Mouse (Mus musculus) midbrain, embryonic 16.5 days (tissue): ENCODE results near the gene Arg1. TPM values are rescaled to one million over a fixed set of nuclear protein-coding genes. Genes with fewer than 3 reads are reported as not detected.

ENCODE experiments used
- ATAC-seq: fragments of 200-750 bp; cut with Nextera tagmentation; 2 replicates; pipeline ENCODE4 v1.8.0; 2017; ENCODE audit warnings: moderate TSS enrichment
- H3K27ac ChIP-seq: fragments of 300-500 bp; sonication (generic); 2 replicates; pipeline ENCODE4 v1.5.1; 2014; ENCODE audit warnings: mild to moderate bottlenecking, low read length, mixed read lengths
- H3K27me3 ChIP-seq: fragments of 300-500 bp; sonication (generic); 2 replicates; pipeline ENCODE4 v1.6.1; 2014; ENCODE audit warnings: low read depth, low read length, mixed read lengths; ENCODE audit not compliant: control insufficient read depth, insufficient read depth
- H3K36me3 ChIP-seq: fragments of 300-500 bp; sonication (generic); 2 replicates; pipeline ENCODE4 v1.6.1; 2014; ENCODE audit warnings: mild to moderate bottlenecking, low read length, moderate library complexity, mixed read lengths; ENCODE audit not compliant: control insufficient read depth, insufficient read depth
- H3K4me1 ChIP-seq: fragments of 300-500 bp; sonication (generic); 2 replicates; pipeline ENCODE4 v1.6.1; 2014; ENCODE audit warnings: mild to moderate bottlenecking, low read length, mixed read lengths; ENCODE audit not compliant: control insufficient read depth, insufficient read depth
- H3K4me2 ChIP-seq: fragments of 300-500 bp; sonication (generic); 2 replicates; pipeline ENCODE4 v1.6.1; 2014; ENCODE audit warnings: mild to moderate bottlenecking, low read length, mixed read lengths
- H3K4me3 ChIP-seq: fragments of 300-500 bp; sonication (generic); 2 replicates; pipeline ENCODE4 v1.5.1; 2014; ENCODE audit warnings: low read depth, mild to moderate bottlenecking, low read length, moderate library complexity, mixed read lengths
- H3K9ac ChIP-seq: fragments of 300-500 bp; sonication (generic); 2 replicates; pipeline ENCODE4 v1.6.1; 2014; ENCODE audit warnings: low read depth, low read length, mixed read lengths
- H3K9me3 ChIP-seq: fragments of 300-500 bp; sonication (generic); replicated peaks from 2 replicates; pipeline ENCODE4 v1.6.1; 2014; ENCODE audit warnings: mild to moderate bottlenecking, low read length, mixed read lengths; ENCODE audit not compliant: control insufficient read depth, poor library complexity, severe bottlenecking
- WGBS: fragments of 180-500 bp; shearing (Covaris S2); extraction: QIAGEN DNeasy Blood & Tissue Kit; methylation state at CpG from one replicate; pipeline ENCODE4 v1.1.7; 2014; 5-methylcytosine and 5-hydroxymethylcytosine counted together
- polyA plus RNA-seq: library from polyadenylated mRNA; unstranded; fragments of >200 nt; fragmentation: Nextera tagmentation; extraction: Ambion mirVana; gene quantifications from 2 replicates; pipeline ENCODE4 v1.2.1, GENCODE M21; 2015

Gene Arg1
- polyA plus RNA-seq, 1 experiment from 2014 or later, result 1.8 TPM

- Histone ChIP-seq H3K9ac (no peak overlapping the region), H3K4me2 (0 out of 2 replicates have a peak overlapping the region, but pooled peaks have one; percentile 6), H3K36me3 (no peaks in the 10 kb centered on the region), H3K27ac (no peak overlapping the region), H3K4me3 (no peak overlapping the region), H3K27me3 (no peaks in the 10 kb centered on the region), H3K4me1 (no peaks in the 10 kb centered on the region; the same call in 1 of the 2 replicates), H3K9me3 (no peaks in the 10 kb centered on the region)
- no peak for ATAC-seq
- WGBS, result 77% methylated on average over 15 of the region's 15 CpGs
These were observed 31.2 kb upstream of the Arg1 start for GRCm38 (mm10) chr10:24958280-24959042.

- Histone ChIP-seq H3K27ac (no peak overlapping the region), H3K4me1 (no peaks in the 10 kb centered on the region), H3K4me3 (no peak overlapping the region), H3K36me3 (no peaks in the 10 kb centered on the region), H3K9me3 (no peaks in the 10 kb centered on the region), H3K9ac (no peak overlapping the region), H3K27me3 (no peaks in the 10 kb centered on the region), H3K4me2 (no peak overlapping the region)
- no peak for ATAC-seq
- WGBS, result 89% methylated on average over 6 of the region's 6 CpGs
These were observed 26.6 kb upstream of the Arg1 start for GRCm38 (mm10) chr10:24953876-24954275.

- Histone ChIP-seq H3K36me3 (no peaks in the 10 kb centered on the region), H3K27ac (no peak overlapping the region), H3K4me1 (no peaks in the 10 kb centered on the region), H3K9ac (no peak overlapping the region), H3K4me3 (no peak overlapping the region), H3K27me3 (no peaks in the 10 kb centered on the region), H3K9me3 (no peaks in the 10 kb centered on the region), H3K4me2 (no peak overlapping the region)
- no peak for ATAC-seq
- WGBS, result 75% methylated on average over 7 of the region's 7 CpGs
These were observed 25.3 kb upstream of the Arg1 start for GRCm38 (mm10) chr10:24952549-24952948.

- no peaks in the 10 kb centered on the region for H3K36me3 ChIP-seq
- ATAC-seq, result no peak
- no peak overlapping the region for H3K27ac ChIP-seq
- 92% methylated on average over 8 of the region's 8 CpGs for WGBS
- H3K9ac ChIP-seq, result no peak overlapping the region
- H3K4me3 ChIP-seq, result no peak overlapping the region
- H3K4me2 ChIP-seq, result no peak overlapping the region
- no peaks in the 10 kb centered on the region for H3K9me3 ChIP-seq
- no peaks in the 10 kb centered on the region for H3K4me1 ChIP-seq
- no peaks in the 10 kb centered on the region for H3K27me3 ChIP-seq
These were observed 24.3 kb upstream of the Arg1 start for GRCm38 (mm10) chr10:24951575-24951974.

GRCm38 (mm10) chr10:24950223-24950622 is 22.9 kb upstream of the Arg1 start:
- Histone ChIP-seq H3K27ac (no peak overlapping the region), H3K27me3 (no peaks in the 10 kb centered on the region), H3K4me3 (no peak overlapping the region), H3K4me1 (no peaks in the 10 kb centered on the region), H3K36me3 (no peaks in the 10 kb centered on the region), H3K9ac (no peak overlapping the region), H3K4me2 (no peak overlapping the region), H3K9me3 (no peaks in the 10 kb centered on the region)
- no peak for ATAC-seq
- 83% methylated on average over 4 of the region's 4 CpGs for WGBS

- H3K27ac ChIP-seq, result no peak overlapping the region
- H3K9me3 ChIP-seq, result no peaks in the 10 kb centered on the region
- H3K36me3 ChIP-seq, result no peaks in the 10 kb centered on the region
- H3K27me3 ChIP-seq, result no peaks in the 10 kb centered on the region
- no peak overlapping the region for H3K9ac ChIP-seq
- no peak overlapping the region for H3K4me3 ChIP-seq
- 90% methylated on average over 8 of the region's 8 CpGs for WGBS
- H3K4me1 ChIP-seq, result no peaks in the 10 kb centered on the region
- H3K4me2 ChIP-seq, result no peak overlapping the region
- ATAC-seq, result no peak
These were observed 21.0 kb upstream of the Arg1 start for GRCm38 (mm10) chr10:24948278-24948677.

- no peak overlapping the region for H3K4me3 ChIP-seq
- WGBS, result 87% methylated on average over 3 of the region's 3 CpGs
- H3K36me3 ChIP-seq, result no peaks in the 10 kb centered on the region
- H3K9ac ChIP-seq, result no peak overlapping the region
- H3K4me2 ChIP-seq, result no peak overlapping the region
- H3K4me1 ChIP-seq, result no peaks in the 10 kb centered on the region
- no peak overlapping the region for H3K27ac ChIP-seq
- H3K9me3 ChIP-seq, result no peaks in the 10 kb centered on the region
- ATAC-seq, result no peak
- no peaks in the 10 kb centered on the region for H3K27me3 ChIP-seq
These were observed 20.6 kb upstream of the Arg1 start for GRCm38 (mm10) chr10:24947871-24948270.

GRCm38 (mm10) chr10:24930143-24930542 is 2.9 kb upstream of the Arg1 start:
- Histone ChIP-seq H3K4me1 (no peaks in the 10 kb centered on the region; the same call in 1 of the 2 replicates), H3K27ac (no peak overlapping the region), H3K36me3 (no peaks in the 10 kb centered on the region), H3K4me2 (no peak overlapping the region), H3K27me3 (no peaks in the 10 kb centered on the region), H3K9ac (no peak overlapping the region), H3K9me3 (no peaks in the 10 kb centered on the region), H3K4me3 (no peak overlapping the region)
- ATAC-seq, result no peak
- 87% methylated on average over 6 of the region's 6 CpGs for WGBS

GRCm38 (mm10) chr10:24928072-24928471 is 788 bp upstream of the Arg1 start:
- no peak overlapping the region for H3K4me3 ChIP-seq
- ATAC-seq, result no peak
- H3K4me1 ChIP-seq, result no peaks in the 10 kb centered on the region; the same call in 1 of the 2 replicates
- 61% methylated on average over 12 of the region's 12 CpGs for WGBS
- no peaks in the 10 kb centered on the region for H3K36me3 ChIP-seq
- H3K27me3 ChIP-seq, result no peaks in the 10 kb centered on the region
- no peak overlapping the region for H3K27ac ChIP-seq
- no peaks in the 10 kb centered on the region for H3K9me3 ChIP-seq
- no peak overlapping the region for H3K9ac ChIP-seq
- no peak overlapping the region for H3K4me2 ChIP-seq
